Mouse (Mus musculus) spleen, adult 2 months (tissue): ENCODE results near the gene Atg2b. TPM values are rescaled to one million over a fixed set of nuclear protein-coding genes. Genes with fewer than 3 reads are reported as not detected.

Source experiments
- DNase-seq, 2 experiments: peaks; one replicate each; pipeline versions ENCODE4 v3.0.0 to v3.0.0-alpha.2; 2012 to 2021; ENCODE audit warnings: low spot score in 2 of 2, low read depth in 1 of 2
- H3K27ac ChIP-seq: fragments of 200-500 bp; 2 replicates; pipeline ENCODE4 v1.5.1; 2012; ENCODE audit warnings: low read length, inconsistent platforms; ENCODE audit not compliant: insufficient read depth
- H3K27me3 ChIP-seq: fragments of 200-500 bp; 2 replicates; pipeline ENCODE4 v1.6.1; 2012; ENCODE audit warnings: mild to moderate bottlenecking, moderate library complexity, low read length, inconsistent platforms; ENCODE audit not compliant: control insufficient read depth, insufficient read depth
- H3K36me3 ChIP-seq: fragments of 200-500 bp; 2 replicates; pipeline ENCODE4 v1.6.1; 2012; ENCODE audit warnings: mild to moderate bottlenecking, low read length, inconsistent platforms; ENCODE audit not compliant: control insufficient read depth, insufficient read depth
- H3K4me1 ChIP-seq: fragments of 200-500 bp; 2 replicates; pipeline ENCODE4 v1.6.1; 2011; ENCODE audit warnings: inconsistent platforms; ENCODE audit not compliant: control insufficient read depth, insufficient read depth, insufficient read length
- H3K4me3 ChIP-seq: fragments of 200-500 bp; 2 replicates; pipeline ENCODE4 v1.5.1; 2011; ENCODE audit warnings: mild to moderate bottlenecking, inconsistent platforms; ENCODE audit not compliant: insufficient read depth, insufficient read length; ENCODE audit errors: extremely low read depth
- CTCF ChIP-seq: fragments of 200-500 bp; IDR thresholded peaks from 2 replicates; pipeline ENCODE4 v1.5.1; 2011; ENCODE audit warnings: mild to moderate bottlenecking, inconsistent platforms; ENCODE audit not compliant: insufficient read depth, insufficient read length, insufficient replicate concordance; ENCODE audit errors: extremely low read depth
- POLR2A ChIP-seq: fragments of 200-500 bp; IDR thresholded peaks from 2 replicates; pipeline ENCODE4 v1.6.1; 2011; ENCODE audit warnings: low read depth, low read length, inconsistent platforms
- WGBS: fragments of 180-500 bp; shearing (Covaris S2); methylation state at CpG from one replicate; pipeline ENCODE4 v1.1.7; 2018; 5-methylcytosine and 5-hydroxymethylcytosine counted together
- polyA plus RNA-seq: library from polyadenylated mRNA; depleted of rRNA; stranded (reverse); fragments of >200 nt; gene quantifications from 2 replicates; pipeline ENCODE4 v1.2.3, GENCODE M21; 2012

Atg2b gene
- polyA plus RNA-seq, 1 experiment, result 11.6 TPM

GRCm38 (mm10) chr12:105683933-105684901 lies 794 bp downstream of the Atg2b start, which contains the start of gene Gskip:
Gene Gskip, plus strand, starts transcription at chr12:105684829.
- TF ChIP-seq CTCF (no peak), POLR2A (no peak)
- peak; percentile 28 to 61 for DNase-seq
- H3K36me3 ChIP-seq, result no peaks in the 10 kb centered on the region
- H3K4me3 ChIP-seq, result peak within 1 kb of the TSS; percentile 94
- H3K27ac ChIP-seq, result peak within 1 kb of the TSS; percentile 89
- 1% methylated on average over 41 of the region's 41 CpGs for WGBS
- no peaks in the 10 kb centered on the region for H3K27me3 ChIP-seq
- H3K4me1 ChIP-seq, result peaks cover 3% of the 10 kb centered on the region; the same call in 1 of the 2 replicates

DNA sequence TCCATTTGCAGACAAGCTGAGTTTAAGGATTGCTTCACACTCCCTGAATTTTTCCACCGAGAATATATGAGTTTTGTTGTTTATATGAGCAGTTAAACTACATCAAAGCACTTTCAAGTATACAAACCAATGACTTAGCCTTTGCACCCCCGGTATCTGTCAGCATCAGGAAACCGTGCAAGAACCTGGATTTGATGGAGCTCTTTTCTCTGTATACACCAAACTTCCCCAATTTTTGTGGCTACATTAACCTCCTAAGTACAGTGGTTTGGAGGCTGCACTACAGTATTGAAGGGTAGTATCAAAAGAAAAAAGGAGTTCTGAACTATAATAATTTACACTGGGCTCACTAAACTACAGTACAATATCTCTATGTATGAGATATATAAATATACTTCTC lies 6.2 kb downstream of the Atg2b start:
- H3K4me1 ChIP-seq, result no peaks in the 10 kb centered on the region; the same call in 1 of the 2 replicates
- no peaks in the 10 kb centered on the region for H3K27me3 ChIP-seq
- DNase-seq, result no peak
- TF ChIP-seq POLR2A (no peak), CTCF (no peak)
- no peak overlapping the region for H3K27ac ChIP-seq
- no peak overlapping the region for H3K4me3 ChIP-seq
- H3K36me3 ChIP-seq, result peaks cover 4% of the 10 kb centered on the region
- 40% methylated on average over 3 of the region's 3 CpGs for WGBS

DNA sequence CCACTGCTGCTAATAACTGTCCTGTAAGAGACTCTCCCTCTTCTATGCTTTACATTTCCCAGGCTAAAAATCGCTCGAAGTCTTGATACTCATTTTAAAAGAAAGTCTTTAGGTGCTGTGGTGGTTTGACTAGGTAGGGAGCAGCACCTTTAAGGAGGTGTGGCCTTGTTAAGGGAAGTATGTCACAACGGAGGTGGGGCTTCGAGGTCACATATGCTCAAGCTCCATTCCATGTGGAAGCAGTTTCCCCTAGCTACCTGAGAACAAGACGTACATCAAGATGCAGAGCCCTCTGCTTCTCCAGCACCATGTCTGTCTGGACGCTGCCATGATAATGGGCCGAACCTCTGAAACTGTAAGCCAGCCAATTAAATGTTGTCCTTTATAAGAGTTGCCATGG lies 6.8 kb downstream of the Atg2b start:
- WGBS, result 95% methylated on average over 7 of the region's 7 CpGs
- Histone ChIP-seq H3K27ac (no peak overlapping the region), H3K4me1 (no peaks in the 10 kb centered on the region; the same call in 1 of the 2 replicates), H3K4me3 (no peak overlapping the region), H3K36me3 (peaks cover 6% of the 10 kb centered on the region), H3K27me3 (no peaks in the 10 kb centered on the region)
- DNase-seq, result no peak
- no peak for TF ChIP-seq POLR2A
- no peak for TF ChIP-seq CTCF

GRCm38 (mm10) chr12:105676274-105676673 lies 8.7 kb downstream of the Atg2b start:
- peaks cover 9% of the 10 kb centered on the region for H3K36me3 ChIP-seq

DNA sequence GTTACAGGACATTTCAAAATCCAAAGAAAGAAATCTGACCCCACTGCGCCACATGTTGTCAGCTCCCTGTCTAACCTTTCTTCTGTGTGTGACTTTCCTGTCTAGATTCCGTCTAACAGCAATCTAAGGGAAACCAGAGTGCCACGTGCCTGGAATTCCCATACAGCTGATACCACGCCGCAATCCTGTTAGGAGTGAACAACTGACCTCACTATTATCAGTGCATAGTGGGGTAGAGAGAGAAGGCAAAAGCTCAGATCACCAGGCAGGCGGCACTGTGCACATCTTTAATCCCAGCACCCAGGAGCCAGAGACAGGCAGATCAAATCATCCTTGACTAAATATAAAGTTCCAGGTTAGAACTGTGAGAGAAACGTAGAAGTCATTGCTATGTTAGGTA lies 29.2 kb downstream of the Atg2b start:
- no peak overlapping the region for H3K27ac ChIP-seq
- 94% methylated on average over 7 of the region's 7 CpGs for WGBS
- no peak for TF ChIP-seq POLR2A
- no peaks in the 10 kb centered on the region for H3K4me1 ChIP-seq
- H3K27me3 ChIP-seq, result no peaks in the 10 kb centered on the region
- H3K4me3 ChIP-seq, result no peak overlapping the region
- DNase-seq, result no peak
- peaks cover 38% of the 10 kb centered on the region for H3K36me3 ChIP-seq

More at GRCm38 (mm10) chr12:105676274-105676673, 8.7 kb downstream of the Atg2b start:
- no peak for TF ChIP-seq CTCF
- 88% methylated on average over 8 of the region's 8 CpGs for WGBS
- DNase-seq, result no peak
- Histone ChIP-seq H3K4me3 (no peak overlapping the region), H3K4me1 (no peaks in the 10 kb centered on the region), H3K27ac (no peak overlapping the region), H3K27me3 (no peaks in the 10 kb centered on the region)

DNA sequence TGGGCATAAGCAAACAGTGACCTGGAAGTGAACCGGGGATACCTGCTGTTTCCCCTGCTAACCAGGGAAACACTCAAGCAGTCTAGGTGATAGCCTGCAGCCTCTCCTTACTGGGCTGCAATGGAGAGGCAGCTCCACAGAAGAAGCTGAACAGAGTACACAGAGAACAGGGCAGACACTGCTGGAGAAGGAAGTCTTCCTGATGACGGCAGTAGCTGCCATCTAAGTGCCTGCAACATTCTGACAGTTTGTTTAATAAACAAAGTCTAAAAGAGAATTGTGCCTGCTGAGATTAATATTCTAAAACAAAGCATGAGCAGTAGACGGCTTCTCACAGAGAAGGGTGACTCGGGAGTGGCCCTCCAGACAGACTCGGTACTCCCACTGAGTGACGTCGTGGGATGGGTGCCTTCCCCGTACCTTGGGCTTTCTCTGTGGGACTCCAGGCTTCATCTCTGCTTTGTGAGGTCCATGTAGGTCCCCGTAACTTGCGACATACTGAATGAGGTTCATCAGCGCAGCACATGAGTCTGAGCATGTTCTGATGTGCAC lies 42.2 kb downstream of the Atg2b start:
- no peaks in the 10 kb centered on the region for H3K27me3 ChIP-seq
- no peaks in the 10 kb centered on the region for H3K4me1 ChIP-seq
- TF ChIP-seq POLR2A, result no peak
- no peak for TF ChIP-seq CTCF
- WGBS, result 92% methylated on average over 11 of the region's 11 CpGs
- DNase-seq, result no peak
- no peak overlapping the region for H3K4me3 ChIP-seq
- H3K36me3 ChIP-seq, result peaks cover 62% of the 10 kb centered on the region
- no peak overlapping the region for H3K27ac ChIP-seq

GRCm38 (mm10) chr12:105637554-105637953 lies 47.5 kb downstream of the Atg2b start:
- H3K36me3 ChIP-seq, result peaks cover 64% of the 10 kb centered on the region
- no peak for DNase-seq
- H3K27me3 ChIP-seq, result no peaks in the 10 kb centered on the region
- TF ChIP-seq CTCF, result no peak
- no peak for TF ChIP-seq POLR2A
- WGBS, result 79% methylated on average over 4 of the region's 4 CpGs
- no peak overlapping the region for H3K27ac ChIP-seq
- no peak overlapping the region for H3K4me3 ChIP-seq
- H3K4me1 ChIP-seq, result no peaks in the 10 kb centered on the region
